Mouse (Mus musculus): ENCODE measurements around the gene Meis2. TPM values are rescaled to one million over a fixed set of nuclear protein-coding genes. Genes with fewer than 3 reads are reported as not detected.
A peak's percentile ranks its signal among the peaks of the same experiment; 100 is the strongest.

The Meis2 gene
- polyA plus RNA-seq (2012; ENCODE audit: insufficient read depth, insufficient read length, missing spikeins), result not detected in 2 replicates

DNA sequence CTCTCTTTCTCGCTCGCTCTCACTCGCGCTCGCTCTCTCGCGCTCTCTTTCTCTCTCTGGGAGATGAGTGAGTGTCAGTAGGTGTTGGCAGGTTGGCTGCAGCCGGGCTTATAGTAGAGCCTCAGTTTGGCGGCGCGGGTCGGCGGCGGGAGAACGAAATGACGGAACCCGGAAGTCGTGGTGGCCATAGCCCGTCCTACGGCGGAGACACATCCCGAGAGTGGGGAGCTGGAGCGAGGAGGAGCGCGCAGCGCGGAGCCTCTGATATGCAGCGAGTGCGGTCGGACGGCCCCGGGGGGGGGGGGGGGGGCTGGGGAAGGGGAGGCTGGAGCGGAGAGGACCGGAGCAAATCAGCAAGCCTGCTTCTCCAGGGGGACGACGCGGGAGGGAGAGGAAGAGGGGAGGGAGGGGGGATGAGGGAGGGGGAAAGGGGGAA is at the start of gene Meis2:
Gene Meis2, minus strand, starts transcription at position 270 of the 436 bp plus-strand sequence.
- no peak within 1 kb of the TSS for H3K27ac ChIP-seq (ENCODE audit: insufficient read depth, low read depth, low read length)
- H3K4me1 ChIP-seq (ENCODE audit: control insufficient read depth, insufficient read depth, low read length), result no peaks in the 10 kb centered on the region; the same call in 1 of the 2 replicates
- no peak for TF ChIP-seq CTCF (IDR thresholded peaks at IDR 0.05; ENCODE audit: low read depth, low read length)
- no peak for TF ChIP-seq POLR2A (IDR thresholded peaks at IDR 0.05; ENCODE audit: borderline replicate concordance, low read depth, low read length)
- H3K4me3 ChIP-seq (ENCODE audit: insufficient read depth, low read length), result peak within 1 kb of the TSS; percentile 58

DNA sequence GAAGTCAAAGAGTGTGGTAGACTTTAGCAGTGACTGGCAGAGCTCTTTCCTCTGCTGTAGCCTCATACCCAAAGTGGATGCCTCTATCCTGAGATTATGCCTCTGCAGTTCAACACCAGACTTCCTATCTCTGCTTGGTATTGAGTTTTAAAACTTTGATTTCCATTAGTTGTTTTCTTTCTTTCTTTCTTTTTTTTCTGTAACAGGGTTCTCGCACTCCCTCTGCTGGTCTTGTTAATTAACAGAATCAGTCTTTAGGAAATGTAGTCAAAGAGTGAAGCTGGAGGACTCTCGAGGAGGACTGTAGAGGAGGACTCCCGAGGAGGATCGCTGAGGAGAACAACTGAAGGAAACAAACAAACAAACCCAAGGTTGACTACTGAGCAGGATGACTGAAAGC is 40.6 kb upstream of the Meis2 start:
- TF ChIP-seq POLR2A (IDR thresholded peaks at IDR 0.05; ENCODE audit: borderline replicate concordance, low read depth, low read length), result no peak
- TF ChIP-seq CTCF (IDR thresholded peaks at IDR 0.05; ENCODE audit: low read depth, low read length), result no peak
- Histone ChIP-seq H3K4me3 (ENCODE audit: insufficient read depth, low read length) (no peak overlapping the region), H3K27ac (ENCODE audit: insufficient read depth, low read depth, low read length) (no peak overlapping the region), H3K4me1 (ENCODE audit: control insufficient read depth, insufficient read depth, low read length) (no peaks in the 10 kb centered on the region)

DNA sequence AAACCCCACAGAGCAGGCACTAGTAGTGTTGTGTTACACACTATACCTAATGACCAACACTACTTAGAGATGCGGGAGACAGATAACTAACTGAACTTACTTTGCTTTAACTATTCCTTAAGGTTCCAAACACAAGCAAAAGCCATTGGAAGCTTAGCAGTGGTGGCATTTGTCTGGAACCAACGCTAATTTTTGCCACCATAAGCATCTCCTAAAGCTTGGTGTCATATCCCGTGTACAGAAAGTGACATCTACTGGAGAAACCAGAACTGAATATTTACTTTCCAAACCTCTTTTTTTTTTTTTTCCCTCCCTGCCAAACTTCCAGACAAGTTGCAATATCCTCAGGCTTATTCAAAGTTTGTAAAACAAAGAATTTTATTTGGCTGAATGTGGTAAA is 39.5 kb upstream of the Meis2 start:
- Histone ChIP-seq H3K4me1 (ENCODE audit: control insufficient read depth, insufficient read depth, low read length) (no peaks in the 10 kb centered on the region), H3K27ac (ENCODE audit: insufficient read depth, low read depth, low read length) (no peak overlapping the region), H3K4me3 (ENCODE audit: insufficient read depth, low read length) (no peak overlapping the region)
- TF ChIP-seq CTCF (IDR thresholded peaks at IDR 0.05; ENCODE audit: low read depth, low read length) (no peak), POLR2A (IDR thresholded peaks at IDR 0.05; ENCODE audit: borderline replicate concordance, low read depth, low read length) (no peak)

DNA sequence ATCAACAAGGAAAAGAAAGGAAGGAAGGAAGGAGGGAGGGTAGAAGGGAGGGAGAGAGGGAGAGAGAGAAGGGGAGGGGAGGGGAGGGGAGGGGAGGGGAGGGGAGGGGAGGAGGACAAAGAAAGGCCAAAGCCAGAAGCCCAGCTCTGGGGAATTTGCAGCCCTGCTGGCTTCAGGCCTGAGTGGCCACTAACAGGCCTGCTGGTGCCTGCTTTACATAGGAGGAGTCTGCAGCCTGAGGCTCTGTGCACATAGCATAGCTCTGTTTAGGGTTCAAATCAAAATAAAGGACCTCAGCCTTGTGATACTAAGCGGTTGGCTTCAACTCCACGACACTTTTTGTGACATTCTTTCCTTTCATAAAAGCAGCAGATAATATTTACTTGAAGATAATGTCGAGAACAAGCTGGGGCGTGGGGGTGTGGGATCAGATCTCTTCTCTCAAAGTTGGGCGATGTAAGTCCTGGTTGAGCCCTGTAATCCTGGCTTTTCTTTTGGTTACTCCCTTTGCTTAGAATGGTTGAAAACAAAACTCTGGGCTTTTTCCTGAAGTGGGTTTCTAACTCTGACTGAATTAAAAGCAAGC is 37.9 kb upstream of the Meis2 start:
- TF ChIP-seq CTCF (IDR thresholded peaks at IDR 0.05; ENCODE audit: low read depth, low read length) (no peak), POLR2A (IDR thresholded peaks at IDR 0.05; ENCODE audit: borderline replicate concordance, low read depth, low read length) (no peak)
- Histone ChIP-seq H3K4me3 (ENCODE audit: insufficient read depth, low read length) (no peak overlapping the region), H3K27ac (ENCODE audit: insufficient read depth, low read depth, low read length) (no peak overlapping the region), H3K4me1 (ENCODE audit: control insufficient read depth, insufficient read depth, low read length) (no peaks in the 10 kb centered on the region)

DNA sequence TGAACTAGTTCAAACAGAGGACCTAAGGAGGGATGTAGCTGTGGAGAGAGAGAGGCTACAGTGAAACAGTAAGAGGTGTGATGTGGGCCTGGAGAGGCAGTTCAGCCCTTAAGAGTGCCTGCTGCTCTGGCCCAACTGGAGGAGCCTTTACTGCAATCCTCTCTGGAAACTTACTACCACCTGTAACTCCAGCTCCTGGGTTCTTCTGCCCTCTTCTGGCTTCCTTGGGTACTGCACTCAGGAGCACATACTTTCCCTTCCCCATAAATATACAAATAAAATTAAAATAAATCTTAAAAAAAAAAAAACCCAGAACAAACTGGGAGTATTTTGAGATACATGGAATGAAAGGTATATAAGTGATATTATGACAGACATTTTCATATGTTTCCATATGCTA is 35.6 kb upstream of the Meis2 start:
- 0 out of 2 replicates have a peak, but pooled peaks have one; percentile 18 for TF ChIP-seq CTCF (IDR thresholded peaks at IDR 0.05; ENCODE audit: low read depth, low read length)
- TF ChIP-seq POLR2A (IDR thresholded peaks at IDR 0.05; ENCODE audit: borderline replicate concordance, low read depth, low read length), result no peak
- no peak overlapping the region for H3K4me3 ChIP-seq (ENCODE audit: insufficient read depth, low read length)
- H3K4me1 ChIP-seq (ENCODE audit: control insufficient read depth, insufficient read depth, low read length), result no peaks in the 10 kb centered on the region
- no peak overlapping the region for H3K27ac ChIP-seq (ENCODE audit: insufficient read depth, low read depth, low read length)

DNA sequence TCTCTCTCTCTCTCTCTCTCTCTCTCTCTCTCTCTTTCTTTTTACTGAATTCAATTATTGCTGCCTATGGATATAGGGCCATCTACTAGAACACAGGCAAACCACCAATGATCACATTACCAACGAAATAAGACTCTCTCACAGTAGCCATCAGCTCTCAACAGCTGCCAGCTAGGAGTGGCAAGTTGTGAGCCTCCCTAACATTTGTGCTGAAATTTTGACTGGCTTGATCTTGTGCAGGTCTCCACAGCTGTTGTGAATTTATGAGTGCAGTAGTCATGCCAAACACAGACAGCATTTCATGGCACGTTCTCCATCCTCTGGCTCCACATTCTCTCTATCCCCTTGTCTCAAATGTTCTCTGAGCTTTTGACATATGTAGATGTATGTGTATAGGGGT is 15.3 kb upstream of the Meis2 start:
- no peak overlapping the region for H3K4me3 ChIP-seq (ENCODE audit: insufficient read depth, low read length)
- no peak for TF ChIP-seq CTCF (IDR thresholded peaks at IDR 0.05; ENCODE audit: low read depth, low read length)
- TF ChIP-seq POLR2A (IDR thresholded peaks at IDR 0.05; ENCODE audit: borderline replicate concordance, low read depth, low read length), result no peak
- no peak overlapping the region for H3K27ac ChIP-seq (ENCODE audit: insufficient read depth, low read depth, low read length)
- no peaks in the 10 kb centered on the region for H3K4me1 ChIP-seq (ENCODE audit: control insufficient read depth, insufficient read depth, low read length)

DNA sequence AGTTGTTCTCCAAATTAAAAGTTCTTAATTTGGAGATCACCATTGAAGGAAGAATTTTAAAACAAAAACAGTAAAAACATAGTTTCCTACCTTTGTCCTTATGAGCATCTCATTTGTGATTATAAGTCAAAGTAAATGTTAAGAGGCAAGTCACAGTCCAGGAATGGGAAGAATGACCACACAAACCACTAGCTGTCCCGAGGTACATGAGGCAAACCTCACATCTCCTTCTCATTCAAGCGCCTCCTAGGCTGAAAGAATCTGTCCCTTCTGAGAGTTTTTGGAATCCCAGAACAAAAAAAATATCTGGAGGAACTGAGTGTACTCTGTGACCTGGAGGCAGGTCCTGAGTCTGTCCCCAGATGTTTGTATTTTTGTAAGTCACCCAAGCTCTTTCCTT is 13.2 kb upstream of the Meis2 start:
- H3K27ac ChIP-seq (ENCODE audit: insufficient read depth, low read depth, low read length), result no peak overlapping the region
- TF ChIP-seq POLR2A (IDR thresholded peaks at IDR 0.05; ENCODE audit: borderline replicate concordance, low read depth, low read length), result no peak
- no peak for TF ChIP-seq CTCF (IDR thresholded peaks at IDR 0.05; ENCODE audit: low read depth, low read length)
- H3K4me3 ChIP-seq (ENCODE audit: insufficient read depth, low read length), result no peak overlapping the region
- no peaks in the 10 kb centered on the region for H3K4me1 ChIP-seq (ENCODE audit: control insufficient read depth, insufficient read depth, low read length)

DNA sequence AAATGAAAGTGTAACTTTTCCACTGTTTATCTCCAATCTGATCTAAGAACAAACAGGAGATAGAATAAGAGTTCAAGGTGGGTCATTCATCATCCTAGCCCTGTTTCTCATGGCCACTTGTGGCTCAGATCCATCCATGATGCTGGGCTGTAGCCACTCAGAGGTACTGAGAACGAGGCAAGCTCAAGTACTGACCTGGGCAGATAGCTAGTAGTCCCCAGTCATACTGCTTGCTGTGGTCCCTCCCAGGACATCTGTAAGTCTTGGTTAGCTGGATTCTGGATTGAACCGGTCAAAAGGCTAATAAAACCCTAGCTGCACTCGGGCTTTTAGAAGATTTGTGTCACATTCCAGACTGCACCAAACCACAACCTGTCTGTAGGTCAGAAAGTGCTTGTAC is 12.1 kb upstream of the Meis2 start:
- Histone ChIP-seq H3K27ac (ENCODE audit: insufficient read depth, low read depth, low read length) (no peak overlapping the region), H3K4me3 (ENCODE audit: insufficient read depth, low read length) (no peak overlapping the region), H3K4me1 (ENCODE audit: control insufficient read depth, insufficient read depth, low read length) (no peaks in the 10 kb centered on the region)
- TF ChIP-seq CTCF (IDR thresholded peaks at IDR 0.05; ENCODE audit: low read depth, low read length) (no peak), POLR2A (IDR thresholded peaks at IDR 0.05; ENCODE audit: borderline replicate concordance, low read depth, low read length) (no peak)

DNA sequence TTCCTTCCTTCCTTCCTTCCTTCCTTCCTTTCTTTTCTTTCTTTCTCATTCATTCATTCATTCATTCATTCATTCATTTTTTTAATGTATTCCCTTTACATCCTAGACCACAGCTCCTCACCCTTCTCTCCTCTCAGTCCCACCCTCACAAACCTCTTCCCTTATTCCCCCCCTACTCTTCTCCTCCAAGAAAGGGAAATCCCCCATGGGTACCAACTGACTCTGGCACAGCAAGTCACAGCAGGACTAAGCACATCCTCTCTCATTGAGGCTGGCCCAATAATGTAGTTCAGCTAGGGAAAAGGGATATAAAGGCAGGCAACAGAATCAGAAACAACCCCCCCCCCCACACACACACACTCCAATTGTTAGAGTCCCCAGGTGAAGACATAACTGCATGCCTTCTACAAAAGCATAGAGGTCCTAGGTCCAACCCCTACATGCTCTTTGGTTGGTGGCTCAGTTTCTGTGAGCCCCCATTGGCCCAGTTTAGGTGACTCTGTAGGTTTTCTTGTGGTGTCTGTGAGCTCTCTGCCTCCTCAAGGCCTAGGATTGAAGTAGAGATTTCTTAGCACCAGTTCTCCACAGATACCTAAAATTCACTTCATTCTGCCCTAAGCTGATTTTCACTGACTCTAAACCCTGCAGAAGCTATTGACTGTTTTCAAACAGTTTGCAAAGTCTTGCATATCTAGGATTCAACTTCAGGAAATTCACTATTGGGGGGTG is 11.3 kb upstream of the Meis2 start:
- H3K4me1 ChIP-seq (ENCODE audit: control insufficient read depth, insufficient read depth, low read length), result no peaks in the 10 kb centered on the region
- H3K27ac ChIP-seq (ENCODE audit: insufficient read depth, low read depth, low read length), result no peak overlapping the region
- no peak overlapping the region for H3K4me3 ChIP-seq (ENCODE audit: insufficient read depth, low read length)
- no peak for TF ChIP-seq CTCF (IDR thresholded peaks at IDR 0.05; ENCODE audit: low read depth, low read length)
- no peak for TF ChIP-seq POLR2A (IDR thresholded peaks at IDR 0.05; ENCODE audit: borderline replicate concordance, low read depth, low read length)

DNA sequence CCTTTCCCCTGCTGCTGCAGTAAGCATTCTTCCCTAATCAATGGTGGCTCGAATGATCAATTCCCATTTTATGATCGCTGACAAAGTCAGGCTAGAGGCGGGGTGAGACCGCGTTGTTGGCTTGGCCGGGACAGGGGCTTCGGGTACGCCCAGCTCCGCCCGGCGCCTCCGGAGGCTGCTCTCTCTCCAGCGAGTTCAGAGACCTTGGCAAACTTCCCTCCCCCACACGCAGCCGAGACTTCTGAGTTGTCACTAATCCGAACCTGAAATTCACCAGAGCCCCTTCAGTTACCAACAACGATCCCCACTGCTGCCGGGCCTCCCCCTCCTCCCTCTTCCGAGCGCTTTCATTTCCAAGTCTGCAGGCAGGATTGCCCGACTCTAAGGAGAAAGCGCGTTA is 10.3 kb upstream of the Meis2 start:
- H3K27ac ChIP-seq (ENCODE audit: insufficient read depth, low read depth, low read length), result no peak overlapping the region
- peak overlapping the region; percentile 45 for H3K4me3 ChIP-seq (ENCODE audit: insufficient read depth, low read length)
- H3K4me1 ChIP-seq (ENCODE audit: control insufficient read depth, insufficient read depth, low read length), result no peaks in the 10 kb centered on the region
- TF ChIP-seq CTCF (IDR thresholded peaks at IDR 0.05; ENCODE audit: low read depth, low read length) (no peak), POLR2A (IDR thresholded peaks at IDR 0.05; ENCODE audit: borderline replicate concordance, low read depth, low read length) (no peak)
